Mouse (Mus musculus): ENCODE results near the gene Macrod2. TPM values are rescaled to one million over a fixed set of nuclear protein-coding genes. Genes with fewer than 3 reads are reported as not detected.

The Macrod2 gene
- total and polyA plus RNA-seq, 2 experiments from 2014 or later, result 37.3 to 67.2 TPM

DNA sequence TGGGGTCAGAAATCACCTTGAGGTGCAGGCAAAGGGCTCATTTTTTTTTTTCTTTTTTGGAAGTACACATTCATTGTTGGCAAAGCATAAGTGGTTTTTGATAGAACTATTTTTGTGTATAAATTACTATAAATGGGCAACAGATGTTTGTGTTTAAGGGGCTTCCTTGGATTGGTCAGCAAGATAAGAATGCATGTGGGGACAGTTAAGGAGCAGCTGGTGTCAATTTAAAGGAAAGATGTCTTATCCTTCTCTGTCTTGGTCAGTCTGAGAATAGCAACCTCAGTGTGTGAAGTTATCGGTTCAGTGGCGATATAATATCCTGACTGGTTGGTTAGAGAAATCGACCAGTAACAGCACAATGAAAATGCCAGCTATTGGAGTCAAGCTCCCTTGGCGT lies 877.9 kb downstream of the Macrod2 start:
- no peak overlapping the region for H3K27ac ChIP-seq (ENCODE audit: low read depth, low read length)
- WGBS, result 93% methylated on average over 4 of the region's 4 CpGs

DNA sequence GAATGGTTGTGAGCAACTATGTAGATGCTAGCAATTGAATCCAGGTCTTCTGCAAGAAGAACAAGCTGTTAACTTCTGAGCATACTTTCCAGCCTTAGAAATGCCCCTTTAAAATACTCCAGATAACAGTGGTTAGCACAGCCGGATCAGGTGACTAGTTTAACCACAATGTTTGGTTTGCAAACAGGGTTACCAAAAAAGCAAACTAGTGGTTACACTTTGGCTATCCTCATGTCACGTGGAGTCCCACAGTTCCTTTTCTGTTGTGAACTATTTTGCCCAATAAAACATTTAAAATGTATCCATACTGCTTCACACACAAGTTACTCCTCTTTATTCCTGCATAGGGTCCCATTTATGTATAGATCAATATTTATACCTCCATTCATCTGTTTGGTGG lies 879.2 kb downstream of the Macrod2 start:
- Histone ChIP-seq H3K4me3 (ENCODE audit: low read depth, low read length) (no peak overlapping the region), H3K4me1 (ENCODE audit: insufficient read depth, low read length) (no peaks in the 10 kb centered on the region), H3K36me3 (ENCODE audit: insufficient read depth, low read length) (no peaks in the 10 kb centered on the region), H3K9ac (replicated peaks; ENCODE audit: low read length, poor library complexity, severe bottlenecking) (no peak overlapping the region), H3K9me3 (ENCODE audit: low read length) (no peaks in the 10 kb centered on the region), H3K27ac (ENCODE audit: low read depth, low read length) (no peak overlapping the region), H3K27me3 (ENCODE audit: insufficient read depth, low read length) (no peaks in the 10 kb centered on the region), H3K4me2 (ENCODE audit: low read depth, low read length, poor library complexity, severe bottlenecking) (no peak overlapping the region)
- DNase-seq (ENCODE audit: low spot score) (no peak), ATAC-seq (ENCODE audit: low FRiP score) (no peak)
- no peak for TF ChIP-seq CTCF (IDR thresholded peaks at IDR 0.05)
- 91% methylated on average over 2 of the region's 2 CpGs for WGBS

More for the DNA sequence above, 877.9 kb downstream of the Macrod2 start:
- Histone ChIP-seq H3K4me2 (ENCODE audit: low read depth, low read length, poor library complexity, severe bottlenecking) (no peak overlapping the region), H3K9me3 (ENCODE audit: low read length) (no peaks in the 10 kb centered on the region), H3K36me3 (ENCODE audit: insufficient read depth, low read length) (no peaks in the 10 kb centered on the region), H3K27me3 (ENCODE audit: insufficient read depth, low read length) (no peaks in the 10 kb centered on the region), H3K4me3 (ENCODE audit: low read depth, low read length) (no peak overlapping the region), H3K4me1 (ENCODE audit: insufficient read depth, low read length) (no peaks in the 10 kb centered on the region), H3K9ac (replicated peaks; ENCODE audit: low read length, poor library complexity, severe bottlenecking) (no peak overlapping the region)
- TF ChIP-seq CTCF (IDR thresholded peaks at IDR 0.05), result no peak
- DNase-seq (ENCODE audit: low spot score), result no peak
- no peak for ATAC-seq (ENCODE audit: low FRiP score)

DNA sequence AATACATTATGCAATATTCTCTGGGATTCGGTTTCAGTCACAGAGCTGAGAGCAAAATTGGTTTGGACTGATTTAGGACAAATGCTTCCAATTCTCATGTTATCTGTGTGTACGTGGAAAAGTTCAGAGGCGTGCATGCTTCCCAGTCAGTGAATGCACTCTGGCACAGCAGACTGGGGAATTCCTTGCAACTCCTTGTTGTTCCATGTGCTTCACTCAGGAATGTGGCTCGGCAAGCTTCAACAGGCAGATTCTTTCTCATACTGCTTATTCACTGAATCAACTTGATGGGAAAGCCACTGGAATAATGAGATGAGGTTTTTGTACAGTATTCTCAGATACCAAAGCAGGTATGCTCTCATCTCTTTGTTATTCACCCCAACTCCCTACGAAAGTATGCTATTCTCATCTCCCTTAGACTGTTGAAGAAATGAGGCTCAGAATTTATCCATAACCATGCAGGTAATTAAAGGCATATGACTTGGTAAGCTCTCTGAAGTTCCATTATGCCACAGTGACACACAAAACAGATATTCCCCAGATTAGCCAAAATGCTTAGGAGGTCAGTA lies 884.1 kb downstream of the Macrod2 start:
- Histone ChIP-seq H3K4me1 (ENCODE audit: insufficient read depth, low read length) (no peaks in the 10 kb centered on the region), H3K9me3 (ENCODE audit: low read length) (no peaks in the 10 kb centered on the region), H3K4me3 (ENCODE audit: low read depth, low read length) (no peak overlapping the region), H3K27ac (ENCODE audit: low read depth, low read length) (no peak overlapping the region), H3K27me3 (ENCODE audit: insufficient read depth, low read length) (no peaks in the 10 kb centered on the region), H3K4me2 (ENCODE audit: low read depth, low read length, poor library complexity, severe bottlenecking) (no peak overlapping the region), H3K36me3 (ENCODE audit: insufficient read depth, low read length) (no peaks in the 10 kb centered on the region), H3K9ac (replicated peaks; ENCODE audit: low read length, poor library complexity, severe bottlenecking) (no peak overlapping the region)
- WGBS, result 63% methylated on average over 5 of the region's 5 CpGs
- TF ChIP-seq CTCF (IDR thresholded peaks at IDR 0.05), result no peak
- ATAC-seq (ENCODE audit: low FRiP score) (no peak), DNase-seq (ENCODE audit: low spot score) (no peak)

DNA sequence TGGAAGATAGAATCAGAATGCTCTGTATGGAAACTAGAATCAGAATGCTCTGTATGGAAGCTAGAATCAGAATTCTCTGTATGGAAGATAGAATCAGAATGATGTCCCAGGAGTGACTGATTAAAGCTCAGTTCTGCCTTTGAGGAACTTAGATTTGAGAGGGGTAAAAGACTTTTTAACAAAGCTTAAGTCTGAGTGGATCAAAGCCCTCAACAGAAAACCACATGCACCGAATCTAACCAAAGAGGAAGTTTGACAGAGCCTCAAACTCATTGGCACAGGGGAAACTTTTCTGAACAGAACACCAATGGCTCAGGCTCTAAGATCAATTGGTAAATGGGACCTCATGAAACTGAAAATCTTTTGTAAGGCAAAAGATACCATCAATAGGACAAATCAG lies 885.7 kb downstream of the Macrod2 start:
- H3K9me3 ChIP-seq (ENCODE audit: low read length), result no peaks in the 10 kb centered on the region
- 83% methylated on average over 1 of the region's 1 CpGs for WGBS
- no peak for DNase-seq (ENCODE audit: low spot score)

DNA sequence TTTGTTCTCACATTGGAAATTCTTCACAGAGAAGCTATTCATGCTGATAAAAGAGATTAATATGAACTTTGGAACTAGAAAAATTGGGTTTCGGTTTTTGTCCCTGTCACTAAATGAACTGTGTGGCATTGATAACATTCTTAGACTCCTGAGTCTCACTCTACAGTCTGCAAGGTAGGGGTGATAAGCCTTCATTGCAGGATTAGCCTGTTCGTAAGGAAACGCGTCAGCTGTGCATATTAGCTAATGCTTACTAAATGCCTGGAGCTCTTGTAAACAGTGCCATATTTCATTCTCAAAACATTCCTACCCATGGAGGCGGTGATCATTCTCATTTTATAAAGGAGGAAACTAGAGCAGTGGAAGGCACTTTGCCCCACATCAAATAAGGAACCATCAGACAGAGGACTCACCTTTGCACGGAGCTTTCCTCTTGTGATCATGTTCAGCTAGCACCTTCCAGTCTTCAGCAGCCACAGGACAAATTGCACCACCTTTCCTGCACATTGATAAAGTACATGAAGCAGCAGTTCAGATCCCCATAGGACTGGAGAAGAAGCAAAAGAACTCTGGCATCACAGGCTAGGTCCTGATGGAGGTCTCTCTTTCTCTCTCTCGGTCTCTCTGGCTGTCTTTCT lies 891.1 kb downstream of the Macrod2 start:
- DNase-seq (ENCODE audit: low spot score) (no peak), ATAC-seq (ENCODE audit: low FRiP score) (no peak)
- H3K4me3 ChIP-seq (ENCODE audit: low read depth, low read length), result no peak overlapping the region
- H3K9me3 ChIP-seq (ENCODE audit: low read length), result no peaks in the 10 kb centered on the region
- H3K27me3 ChIP-seq (ENCODE audit: insufficient read depth, low read length), result no peaks in the 10 kb centered on the region
- H3K36me3 ChIP-seq (ENCODE audit: insufficient read depth, low read length), result no peaks in the 10 kb centered on the region
- H3K9ac ChIP-seq (replicated peaks; ENCODE audit: low read length, poor library complexity, severe bottlenecking), result no peak overlapping the region
- no peak overlapping the region for H3K27ac ChIP-seq (ENCODE audit: low read depth, low read length)
- 76% methylated on average over 7 of the region's 7 CpGs for WGBS
- no peaks in the 10 kb centered on the region for H3K4me1 ChIP-seq (ENCODE audit: insufficient read depth, low read length)
- no peak overlapping the region for H3K4me2 ChIP-seq (ENCODE audit: low read depth, low read length, poor library complexity, severe bottlenecking)
- TF ChIP-seq CTCF (IDR thresholded peaks at IDR 0.05), result no peak

More for the DNA sequence above, 885.7 kb downstream of the Macrod2 start:
- no peak for TF ChIP-seq CTCF (IDR thresholded peaks at IDR 0.05)
- Histone ChIP-seq H3K9ac (replicated peaks; ENCODE audit: low read length, poor library complexity, severe bottlenecking) (no peak overlapping the region), H3K4me1 (ENCODE audit: insufficient read depth, low read length) (no peaks in the 10 kb centered on the region), H3K36me3 (ENCODE audit: insufficient read depth, low read length) (no peaks in the 10 kb centered on the region), H3K27ac (ENCODE audit: low read depth, low read length) (no peak overlapping the region), H3K27me3 (ENCODE audit: insufficient read depth, low read length) (no peaks in the 10 kb centered on the region), H3K4me3 (ENCODE audit: low read depth, low read length) (no peak overlapping the region), H3K4me2 (ENCODE audit: low read depth, low read length, poor library complexity, severe bottlenecking) (no peak overlapping the region)
- no peak for ATAC-seq (ENCODE audit: low FRiP score)

DNA sequence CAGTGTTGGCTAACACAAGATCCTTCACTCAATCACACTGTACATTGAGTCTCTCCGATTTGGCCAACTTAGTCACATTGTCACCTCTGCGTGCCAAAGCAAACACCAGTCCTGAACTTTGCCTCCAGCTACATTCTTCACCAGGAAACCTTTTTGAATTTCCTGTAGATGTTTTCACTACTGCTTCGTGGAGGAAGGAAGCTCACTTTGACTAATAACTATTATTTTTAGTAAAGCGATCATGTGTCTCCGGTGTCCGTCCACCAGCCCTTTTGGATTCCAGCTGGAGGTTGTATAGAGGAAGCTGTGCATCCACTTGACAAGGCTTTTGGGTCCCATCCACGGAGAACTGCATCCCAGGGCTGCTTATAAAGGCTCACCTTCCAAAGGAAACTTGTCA lies 893.4 kb downstream of the Macrod2 start:
- TF ChIP-seq CTCF (IDR thresholded peaks at IDR 0.05), result no peak
- ATAC-seq (ENCODE audit: low FRiP score), result no peak
- H3K4me3 ChIP-seq (ENCODE audit: low read depth, low read length), result no peak overlapping the region
- DNase-seq (ENCODE audit: low spot score), result no peak
- H3K27ac ChIP-seq (ENCODE audit: low read depth, low read length), result no peak overlapping the region
- no peaks in the 10 kb centered on the region for H3K36me3 ChIP-seq (ENCODE audit: insufficient read depth, low read length)
- WGBS, result 78% methylated on average over 7 of the region's 7 CpGs
- no peak overlapping the region for H3K4me2 ChIP-seq (ENCODE audit: low read depth, low read length, poor library complexity, severe bottlenecking)
- H3K9me3 ChIP-seq (ENCODE audit: low read length), result no peaks in the 10 kb centered on the region
- no peaks in the 10 kb centered on the region for H3K27me3 ChIP-seq (ENCODE audit: insufficient read depth, low read length)
- H3K4me1 ChIP-seq (ENCODE audit: insufficient read depth, low read length), result no peaks in the 10 kb centered on the region
- H3K9ac ChIP-seq (replicated peaks; ENCODE audit: low read length, poor library complexity, severe bottlenecking), result no peak overlapping the region

Measured in midbrain, postnatal 0 days (tissue).